Mouse (Mus musculus): ENCODE data around the gene Ing3.

Ing3 gene

DNA sequence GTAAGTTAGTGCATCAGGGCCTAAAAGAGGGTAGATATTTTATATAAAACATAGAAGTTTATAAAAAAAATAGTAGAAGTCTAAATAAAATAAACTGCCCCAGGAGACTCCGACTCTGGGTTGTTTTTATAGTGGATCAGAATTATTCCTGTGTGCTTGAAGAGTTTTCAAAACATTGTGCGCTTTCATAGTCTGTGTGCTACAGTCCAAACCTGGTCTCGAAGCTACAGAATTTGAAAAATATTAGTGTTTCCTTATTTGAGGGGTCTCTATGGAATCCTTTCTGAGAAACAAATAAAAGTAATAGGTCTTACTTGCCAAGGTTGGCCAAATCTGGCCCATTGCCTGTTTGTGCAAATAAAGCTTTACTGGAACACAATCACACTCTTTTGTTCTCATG is 71.9 kb downstream of the Ing3 start:
- DNase-seq (ENCODE audit: low spot score): no peak

- DNase-seq (ENCODE audit: low spot score): no peak
Observed at GRCm38 (mm10) chr6:22024168-22024567, 74.8 kb downstream of the Ing3 start.
